18 mouse cellular contexts compared by ENCODE assay signal in genomic region chr2:4480180-4480579, GRCm38 (mm10).
DNase-seq lines count a peak whose midpoint lies in the region; ATAC-seq lines count a peak whose summit lies in the region.
"Had no signal": no experiment of that assay in that cellular context is flagged by ENCODE, and none has a peak within 500 bp of the region (broad histone marks: within the 10 kb centered on the region; RNA-seq: fewer than 3 reads in every experiment).

No protein-coding gene starts in this region.

- H3K9ac ChIP-seq in hindbrain, embryonic 13.5 days: no peak overlapping the region
- H3K9ac ChIP-seq in hindbrain, embryonic 12.5 days: no peak overlapping the region
- H3K9ac ChIP-seq: embryonic facial prominence, embryonic 13.5 days; forebrain, postnatal 0 days; heart, embryonic 12.5 days; liver, embryonic 13.5 days had no signal

- H3K27me3 ChIP-seq in hindbrain, embryonic 13.5 days: no peaks in the 10 kb centered on the region
- no peaks in the 10 kb centered on the region for H3K27me3 ChIP-seq in hindbrain, embryonic 12.5 days
- H3K27me3 ChIP-seq: embryonic facial prominence, embryonic 13.5 days; heart, embryonic 12.5 days; liver, embryonic 13.5 days had no signal

- 90% methylated on average over 5 of the region's 5 CpGs for WGBS in hindbrain, embryonic 13.5 days
- 90% methylated on average over 5 of the region's 5 CpGs for WGBS in hindbrain, embryonic 12.5 days

- DNase-seq in lung, postnatal 10 days: peak; percentile 29
- no peak for DNase-seq in lung, postnatal 25 days (ENCODE audit: low spot score)
- peak; percentile 65 for DNase-seq in 416B (ENCODE audit: low read depth)
- peak; percentile 72 for DNase-seq in Muller cell, postnatal 12 days (ENCODE audit: inconsistent ontology term)
- no peak for DNase-seq in left cerebral cortex, adult 8-10 months (ENCODE audit: low spot score in 2 of 2)
- DNase-seq: cerebellum, adult 9-10 months; forebrain, postnatal 0 days; kidney, postnatal 10 days; liver, embryonic 13.5 days; retina, postnatal 1 day; right cerebral cortex, postnatal 4 days; thymus, postnatal 36 days had no signal

- peaks cover 29% of the 10 kb centered on the region for H3K36me3 ChIP-seq in hindbrain, embryonic 13.5 days
- H3K36me3 ChIP-seq in hindbrain, embryonic 12.5 days: peaks cover 17% of the 10 kb centered on the region
- H3K36me3 ChIP-seq: liver, embryonic 13.5 days had no signal

- no peaks in the 10 kb centered on the region for H3K9me3 ChIP-seq in hindbrain, embryonic 13.5 days
- no peaks in the 10 kb centered on the region for H3K9me3 ChIP-seq in hindbrain, embryonic 12.5 days (replicated peaks)
- H3K9me3 ChIP-seq: embryonic facial prominence, embryonic 13.5 days; heart, embryonic 12.5 days; limb, embryonic 10.5 days; liver, embryonic 13.5 days had no signal

- H3K4me2 ChIP-seq in hindbrain, embryonic 13.5 days: no peak overlapping the region
- no peak overlapping the region for H3K4me2 ChIP-seq in hindbrain, embryonic 12.5 days (replicated peaks)
- H3K4me2 ChIP-seq: embryonic facial prominence, embryonic 13.5 days; heart, embryonic 12.5 days; liver, embryonic 13.5 days had no signal

- no peak overlapping the region for H3K4me3 ChIP-seq in hindbrain, embryonic 13.5 days
- H3K4me3 ChIP-seq in hindbrain, embryonic 12.5 days: no peak overlapping the region
- H3K4me3 ChIP-seq: embryonic facial prominence, embryonic 13.5 days; heart, embryonic 12.5 days; limb, embryonic 10.5 days; liver, embryonic 13.5 days had no signal

- ATAC-seq in hindbrain, embryonic 13.5 days (ENCODE audit: low FRiP score): no peak
- no peak for ATAC-seq in hindbrain, embryonic 12.5 days (ENCODE audit: low FRiP score)
- ATAC-seq: forebrain, postnatal 0 days; intestine, embryonic 16.5 days had no signal

- H3K27ac ChIP-seq in hindbrain, embryonic 13.5 days: peak overlapping the region; percentile 49
- no peak overlapping the region for H3K27ac ChIP-seq in hindbrain, embryonic 12.5 days
- H3K27ac ChIP-seq: limb, embryonic 10.5 days; liver, embryonic 13.5 days had no signal

- peaks cover 25% of the 10 kb centered on the region for H3K4me1 ChIP-seq in hindbrain, embryonic 13.5 days (replicated peaks)
- peaks cover 9% of the 10 kb centered on the region; the same call in 1 of the 2 replicates for H3K4me1 ChIP-seq in hindbrain, embryonic 12.5 days
- H3K4me1 ChIP-seq: liver, embryonic 13.5 days had no signal

Comparison
In these comparisons a context has a peak if more than half of its experiments do, and no peak if none do; other contexts are left out.
1. DNase-seq: peak in lung, postnatal 10 days (single experiment), 416B (single experiment) and Muller cell, postnatal 12 days (single experiment); none in lung, postnatal 25 days (single experiment) and left cerebral cortex, adult 8-10 months (0 of 2).